Mouse (Mus musculus) E14TG2a.4 (cell line): Measurements from ENCODE around the gene Mctp2.

ENCODE experiments used
- H3K27me3 ChIP-seq: 2 replicates; pipeline ENCODE4 v1.6.1; 2014; ENCODE audit warnings: low read length, control low read depth; ENCODE audit not compliant: insufficient read depth
- H3K36me3 ChIP-seq: 2 replicates; pipeline ENCODE4 v1.6.1; 2014; ENCODE audit warnings: low read length, control low read depth; ENCODE audit not compliant: insufficient read depth
- H3K4me1 ChIP-seq: replicated peaks from 2 replicates; pipeline ENCODE4 v1.6.1; 2014; ENCODE audit warnings: low read depth, low read length, control low read depth
- H3K4me3 ChIP-seq: replicated peaks from 2 replicates; pipeline ENCODE4 v1.5.1; 2014; ENCODE audit warnings: mild to moderate bottlenecking, low read length
- H3K9me3 ChIP-seq: 2 replicates; pipeline ENCODE4 v1.6.1; 2014; ENCODE audit warnings: low read length, control low read depth
- CTCF ChIP-seq: conservative IDR thresholded peaks from 2 replicates; pipeline ENCODE4 v1.5.1; 2014; ENCODE audit warnings: low read length
- NANOG ChIP-seq: IDR thresholded peaks from 2 replicates; pipeline ENCODE4 v1.6.1; 2014; ENCODE audit warnings: borderline replicate concordance, low read length, mixed read lengths
- POU5F1 ChIP-seq: IDR thresholded peaks from 2 replicates; pipeline ENCODE4 v1.6.1; 2014; ENCODE audit warnings: low read length, borderline replicate concordance

Mctp2 gene

GRCm38 (mm10) chr7:72222532-72222931 lies 83.9 kb downstream of the Mctp2 start:
- H3K27me3 ChIP-seq = no peaks in the 10 kb centered on the region
- TF ChIP-seq NANOG (no peak), CTCF (no peak), POU5F1 (no peak)
- no peaks in the 10 kb centered on the region for H3K9me3 ChIP-seq
- no peak overlapping the region for H3K4me3 ChIP-seq
- 0 out of 2 replicates have a peak, but pooled peaks cover 6% of the 10 kb centered on the region for H3K4me1 ChIP-seq
- no peaks in the 10 kb centered on the region for H3K36me3 ChIP-seq

- peaks cover 17% of the 10 kb centered on the region for H3K4me1 ChIP-seq
- H3K4me3 ChIP-seq = no peak overlapping the region
- no peaks in the 10 kb centered on the region for H3K27me3 ChIP-seq
- no peaks in the 10 kb centered on the region for H3K36me3 ChIP-seq
- no peaks in the 10 kb centered on the region for H3K9me3 ChIP-seq
- TF ChIP-seq POU5F1 (no peak), NANOG (no peak), CTCF (no peak)
These were observed 88.4 kb downstream of the Mctp2 start for GRCm38 (mm10) chr7:72218048-72218447.

- Histone ChIP-seq H3K27me3 (no peaks in the 10 kb centered on the region), H3K9me3 (no peaks in the 10 kb centered on the region), H3K4me3 (no peak overlapping the region), H3K36me3 (no peaks in the 10 kb centered on the region), H3K4me1 (peaks cover 17% of the 10 kb centered on the region)
- TF ChIP-seq CTCF (no peak), POU5F1 (no peak), NANOG (no peak)
These were observed 90.7 kb downstream of the Mctp2 start for GRCm38 (mm10) chr7:72215563-72216215.

DNA sequence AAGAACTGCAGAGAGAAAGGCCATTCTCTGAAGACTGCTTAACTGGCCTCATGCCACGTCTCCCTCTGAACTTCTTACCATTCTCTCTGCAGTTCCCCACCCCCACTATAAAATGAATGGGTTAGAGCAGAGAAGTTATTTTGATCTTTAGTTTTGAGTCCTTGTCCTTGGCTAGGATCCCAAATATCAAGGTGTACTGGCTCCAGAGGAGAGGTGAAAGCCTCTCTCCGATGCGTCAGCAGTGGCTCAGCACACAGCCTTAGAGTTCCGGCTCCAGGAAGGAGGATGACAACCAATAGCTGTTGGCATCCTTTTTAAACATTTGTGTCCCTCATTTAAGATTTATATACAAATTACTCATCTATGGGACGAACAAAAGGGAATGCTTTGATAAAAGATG lies 96.2 kb downstream of the Mctp2 start:
- no peak for TF ChIP-seq POU5F1
- TF ChIP-seq CTCF = no peak
- no peak for TF ChIP-seq NANOG
- no peaks in the 10 kb centered on the region for H3K9me3 ChIP-seq

GRCm38 (mm10) chr7:72209296-72209695 lies 97.1 kb downstream of the Mctp2 start:
- TF ChIP-seq NANOG = no peak
- no peak for TF ChIP-seq POU5F1
- no peak for TF ChIP-seq CTCF
- H3K36me3 ChIP-seq = 0 out of 2 replicates have a peak, but pooled peaks cover 5% of the 10 kb centered on the region

More for the DNA sequence above, 96.2 kb downstream of the Mctp2 start:
- H3K4me1 ChIP-seq = no peaks in the 10 kb centered on the region
- H3K27me3 ChIP-seq = no peaks in the 10 kb centered on the region
- no peak overlapping the region for H3K4me3 ChIP-seq
- H3K36me3 ChIP-seq = 0 out of 2 replicates have a peak, but pooled peaks cover 5% of the 10 kb centered on the region

GRCm38 (mm10) chr7:72206841-72207240 lies 99.6 kb downstream of the Mctp2 start:
- Histone ChIP-seq H3K4me1 (no peaks in the 10 kb centered on the region), H3K9me3 (no peaks in the 10 kb centered on the region), H3K36me3 (0 out of 2 replicates have a peak, but pooled peaks cover 5% of the 10 kb centered on the region), H3K27me3 (no peaks in the 10 kb centered on the region), H3K4me3 (no peak overlapping the region)
- TF ChIP-seq NANOG (no peak), CTCF (no peak), POU5F1 (no peak)

More at GRCm38 (mm10) chr7:72209296-72209695, 97.1 kb downstream of the Mctp2 start:
- Histone ChIP-seq H3K27me3 (no peaks in the 10 kb centered on the region), H3K4me1 (no peaks in the 10 kb centered on the region), H3K9me3 (no peaks in the 10 kb centered on the region), H3K4me3 (no peak overlapping the region)

DNA sequence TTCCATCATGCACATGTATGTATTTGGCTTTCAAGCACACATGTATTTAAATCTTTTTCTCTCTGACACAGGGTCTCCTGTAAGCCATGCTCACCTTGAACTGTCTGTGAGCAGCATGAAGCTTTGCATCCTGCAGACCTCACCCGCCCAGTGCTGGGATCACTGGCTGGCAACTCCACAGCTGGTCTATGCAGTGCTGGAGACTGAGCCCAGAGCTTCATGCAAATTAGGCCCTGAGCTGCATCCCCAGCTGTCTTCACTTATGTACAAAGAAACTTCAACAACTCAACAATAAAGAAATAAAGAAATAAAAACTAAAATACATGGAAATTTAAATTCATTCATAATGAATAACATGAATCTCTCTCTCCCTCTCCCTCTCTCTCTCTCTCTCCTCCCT lies 110.7 kb downstream of the Mctp2 start:
- H3K9me3 ChIP-seq = no peaks in the 10 kb centered on the region
- peaks cover 8% of the 10 kb centered on the region for H3K36me3 ChIP-seq
- TF ChIP-seq POU5F1 (no peak), NANOG (no peak), CTCF (no peak)
- H3K4me3 ChIP-seq = no peak overlapping the region
- H3K4me1 ChIP-seq = 0 out of 2 replicates have a peak, but pooled peaks cover 3% of the 10 kb centered on the region
- no peaks in the 10 kb centered on the region for H3K27me3 ChIP-seq

GRCm38 (mm10) chr7:72193304-72193703 lies 113.1 kb downstream of the Mctp2 start:
- Histone ChIP-seq H3K9me3 (no peaks in the 10 kb centered on the region), H3K27me3 (no peaks in the 10 kb centered on the region), H3K4me1 (0 out of 2 replicates have a peak, but pooled peaks cover 3% of the 10 kb centered on the region), H3K36me3 (no peaks in the 10 kb centered on the region), H3K4me3 (no peak overlapping the region)
- TF ChIP-seq POU5F1 (no peak), CTCF (peak; percentile 33)
